Mouse (Mus musculus) embryonic facial prominence, embryonic 10.5 days (tissue): Measurements from ENCODE around the gene Ccdc34. TPM values are rescaled to one million over a fixed set of nuclear protein-coding genes. Genes with fewer than 3 reads are reported as not detected.
A peak's percentile ranks its signal among the peaks of the same experiment; 100 is the strongest.
"Not testable (repeated sequence)": the region's sequence is repeated elsewhere in the genome, so short reads cannot be mapped to it uniquely, and the experiment has no call there.

Experiments
- DNase-seq: peaks from one replicate; pipeline ENCODE4 v3.0.0-alpha.2; 2017; ENCODE audit warnings: low spot score
- H3K27ac ChIP-seq: fragments of 300-500 bp; sonication (generic); replicated peaks from 2 replicates; pipeline ENCODE4 v1.5.1; 2016; ENCODE audit warnings: mild to moderate bottlenecking
- H3K27me3 ChIP-seq: fragments of 300-500 bp; sonication (generic); replicated peaks from 2 replicates; pipeline ENCODE4 v1.6.1; 2016; ENCODE audit warnings: low read depth, mild to moderate bottlenecking; ENCODE audit not compliant: poor library complexity, severe bottlenecking
- H3K36me3 ChIP-seq: fragments of 300-500 bp; sonication (generic); replicated peaks from 2 replicates; pipeline ENCODE4 v1.6.1; 2016; ENCODE audit warnings: mild to moderate bottlenecking, moderate library complexity
- H3K4me1 ChIP-seq: fragments of 300-500 bp; sonication (generic); 2 replicates; pipeline ENCODE4 v1.6.1; 2016
- H3K4me3 ChIP-seq: fragments of 300-500 bp; sonication (generic); 2 replicates; pipeline ENCODE4 v1.5.1; 2016; ENCODE audit warnings: mild to moderate bottlenecking, moderate library complexity
- H3K9me3 ChIP-seq: fragments of 300-500 bp; sonication (generic); 2 replicates; pipeline ENCODE4 v1.6.1; 2016; ENCODE audit warnings: mild to moderate bottlenecking
- WGBS: fragments of 180-500 bp; shearing (Covaris S2); methylation state at CpG from one replicate; pipeline ENCODE4 v1.1.7; 2016; 5-methylcytosine and 5-hydroxymethylcytosine counted together
- polyA plus RNA-seq: library from polyadenylated mRNA; unstranded; fragments of >200 nt; fragmentation: Nextera tagmentation; extraction: Ambion mirVana; gene quantifications from 2 replicates; pipeline ENCODE4 v1.2.1, GENCODE M21; 2016

The Ccdc34 gene
- polyA plus RNA-seq, 1 experiment from 2014 or later, result 63.6 TPM

DNA sequence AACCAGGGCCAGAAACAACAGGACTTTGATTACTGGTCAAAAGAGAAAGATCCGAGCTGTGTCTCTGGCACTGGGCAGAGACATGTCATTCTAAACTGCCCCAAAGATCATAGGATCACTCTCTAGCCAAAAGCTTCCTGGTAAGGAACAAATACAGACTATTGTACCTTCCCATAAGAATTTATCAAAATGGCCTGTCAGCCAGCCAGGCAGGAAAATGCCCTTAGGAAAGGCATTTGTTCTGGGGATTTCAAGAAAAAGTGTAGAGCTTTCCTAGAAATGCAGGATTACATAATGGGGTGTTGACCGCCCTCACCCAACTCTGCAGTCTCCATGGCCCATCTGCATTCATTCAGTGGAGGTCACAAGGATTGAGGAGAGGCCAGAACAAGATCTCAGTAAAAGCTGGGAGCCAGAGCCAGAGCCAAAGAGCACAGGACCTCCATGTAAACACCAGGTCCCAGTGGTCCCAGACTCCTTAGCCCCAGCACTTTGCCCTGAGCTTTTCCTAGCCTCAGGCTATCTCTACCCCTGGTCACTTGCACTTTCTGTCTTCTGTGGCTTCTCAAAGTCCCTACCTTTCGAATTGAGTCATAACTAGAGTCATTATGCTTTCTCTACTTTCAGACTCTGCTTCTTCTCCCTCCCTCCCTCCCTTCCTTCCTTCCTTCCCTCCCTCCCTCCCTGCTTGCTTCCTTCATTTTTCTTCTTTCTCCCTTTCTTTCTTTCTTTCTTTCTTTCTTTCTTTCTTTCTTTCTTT lies 115.9 kb downstream of the Ccdc34 start:
- no peaks in the 10 kb centered on the region for H3K9me3 ChIP-seq
- H3K4me3 ChIP-seq, result no peak overlapping the region
- no peaks in the 10 kb centered on the region for H3K27me3 ChIP-seq
- WGBS, result 66% methylated on average over 3 of the region's 3 CpGs
- no peak overlapping the region for H3K27ac ChIP-seq
- H3K4me1 ChIP-seq, result peaks cover 14% of the 10 kb centered on the region
- H3K36me3 ChIP-seq, result no peaks in the 10 kb centered on the region
- DNase-seq, result no peak

DNA sequence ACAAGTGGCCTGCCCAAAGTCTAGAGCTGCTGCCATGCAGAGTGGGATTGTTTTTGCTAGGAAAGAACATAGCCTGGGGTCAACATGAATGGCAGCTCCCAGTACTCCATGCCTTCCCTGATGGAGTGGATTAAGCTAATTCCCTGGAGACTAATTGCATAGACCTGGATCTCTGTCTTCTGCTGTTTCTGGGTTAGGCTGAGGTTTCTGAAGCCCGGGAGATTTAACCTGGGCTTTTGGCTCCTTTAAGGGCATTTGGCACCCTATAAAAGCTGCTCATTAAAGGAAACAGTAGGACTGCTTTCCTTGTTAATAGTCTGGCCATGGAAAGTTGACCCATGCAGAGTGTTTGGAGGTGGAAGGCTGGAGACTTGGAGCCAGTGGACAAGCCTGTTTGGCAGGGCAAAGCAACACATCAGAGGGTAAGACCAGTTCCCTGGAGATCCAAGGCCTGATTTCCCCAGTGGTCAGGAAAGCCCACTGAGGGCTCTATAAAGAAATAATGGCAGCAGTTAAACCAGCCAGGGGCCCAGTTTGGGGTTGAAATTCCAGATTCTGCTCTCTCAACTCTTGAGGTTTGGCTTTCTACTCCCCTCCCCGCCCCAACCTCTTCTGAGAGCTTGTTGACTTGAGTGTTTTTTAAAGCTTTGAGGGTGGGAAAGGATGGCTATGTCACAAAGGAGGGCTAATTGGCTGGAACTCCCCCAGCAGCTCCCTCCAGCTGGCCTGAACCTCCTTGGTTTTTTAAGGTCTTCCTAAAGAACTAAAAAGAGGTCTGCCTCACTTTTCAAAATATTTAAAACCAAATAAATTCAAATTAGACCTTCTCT lies 117.4 kb downstream of the Ccdc34 start:
- H3K9me3 ChIP-seq, result no peaks in the 10 kb centered on the region
- no peaks in the 10 kb centered on the region for H3K36me3 ChIP-seq
- no peak overlapping the region for H3K4me3 ChIP-seq
- 50% methylated on average over 2 of the region's 2 CpGs for WGBS
- no peak overlapping the region for H3K27ac ChIP-seq
- H3K27me3 ChIP-seq, result no peaks in the 10 kb centered on the region
- H3K4me1 ChIP-seq, result peaks cover 14% of the 10 kb centered on the region
- no peak for DNase-seq

DNA sequence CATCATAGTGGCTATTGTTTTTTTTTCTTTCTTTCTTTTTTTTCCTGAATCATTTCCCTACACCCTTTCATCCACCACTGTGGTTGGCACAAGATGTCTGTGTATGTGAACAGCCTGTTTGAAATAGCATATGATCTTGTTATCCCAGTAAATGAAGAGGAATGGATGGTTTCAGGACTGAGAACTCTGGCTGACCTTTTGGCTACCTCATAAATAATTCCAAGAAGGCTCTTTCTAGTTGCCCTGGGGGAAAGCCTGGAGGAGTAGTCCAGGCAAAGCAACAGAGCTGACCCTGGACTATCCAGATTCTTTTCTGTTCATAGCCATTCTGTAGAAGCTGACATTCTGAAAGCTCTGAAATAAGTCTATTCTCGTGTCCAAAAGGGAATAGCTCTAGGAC lies 119.7 kb downstream of the Ccdc34 start:
- H3K4me1 ChIP-seq, result peaks cover 10% of the 10 kb centered on the region; the same call in 1 of the 2 replicates
- no peaks in the 10 kb centered on the region for H3K9me3 ChIP-seq
- 84% methylated on average over 1 of the region's 1 CpGs for WGBS
- H3K27me3 ChIP-seq, result no peaks in the 10 kb centered on the region
- DNase-seq, result no peak
- no peak overlapping the region for H3K4me3 ChIP-seq
- H3K27ac ChIP-seq, result no peak overlapping the region
- no peaks in the 10 kb centered on the region for H3K36me3 ChIP-seq

DNA sequence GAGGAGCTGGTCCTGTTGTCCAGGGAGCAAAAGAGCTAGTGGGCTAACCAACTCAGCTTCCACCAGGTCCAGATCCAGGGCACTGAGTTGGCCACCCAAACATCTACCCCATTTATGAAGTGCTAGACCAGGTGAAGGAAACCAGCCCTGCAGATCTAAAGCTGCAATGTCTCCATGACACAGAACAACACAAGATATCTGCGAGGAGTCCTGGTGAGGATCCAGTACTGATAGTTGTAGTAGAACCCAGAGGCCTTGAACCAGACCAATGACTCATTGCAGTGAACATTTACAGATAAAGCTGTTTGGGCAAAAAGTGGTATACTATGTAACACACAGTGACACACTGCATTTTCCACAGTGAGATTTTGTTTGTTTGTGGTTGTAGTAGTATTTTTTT lies 120.5 kb downstream of the Ccdc34 start:
- Histone ChIP-seq H3K27me3 (no peaks in the 10 kb centered on the region), H3K4me1 (peaks cover 10% of the 10 kb centered on the region; the same call in 1 of the 2 replicates), H3K27ac (no peak overlapping the region), H3K4me3 (no peak overlapping the region), H3K9me3 (no peaks in the 10 kb centered on the region), H3K36me3 (no peaks in the 10 kb centered on the region)
- DNase-seq, result no peak
- 97% methylated on average over 1 of the region's 1 CpGs for WGBS

DNA sequence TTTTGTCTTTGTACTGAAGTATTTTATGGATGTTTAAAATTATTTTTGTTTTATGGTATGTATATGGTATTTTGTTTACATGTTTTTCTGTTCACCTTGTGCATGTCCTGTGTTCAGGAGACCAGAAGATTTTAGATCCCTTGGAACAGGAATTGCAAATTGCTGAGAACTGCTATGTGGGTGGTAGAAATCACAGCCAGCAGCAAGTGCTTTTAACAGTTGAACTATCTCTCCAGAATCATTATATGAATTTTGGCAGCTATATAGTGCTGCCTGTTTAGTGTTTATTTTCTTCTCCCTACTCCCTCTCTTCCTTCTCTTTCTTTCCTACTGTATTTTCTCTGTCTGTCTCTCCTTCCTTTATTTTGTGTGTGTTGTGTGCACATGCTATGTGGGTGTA lies 130.4 kb downstream of the Ccdc34 start:
- DNase-seq, H3K9me3 ChIP-seq, H3K36me3 ChIP-seq, H3K4me3 ChIP-seq, H3K27ac ChIP-seq, H3K4me1 ChIP-seq, H3K27me3 ChIP-seq: not testable (repeated sequence)

DNA sequence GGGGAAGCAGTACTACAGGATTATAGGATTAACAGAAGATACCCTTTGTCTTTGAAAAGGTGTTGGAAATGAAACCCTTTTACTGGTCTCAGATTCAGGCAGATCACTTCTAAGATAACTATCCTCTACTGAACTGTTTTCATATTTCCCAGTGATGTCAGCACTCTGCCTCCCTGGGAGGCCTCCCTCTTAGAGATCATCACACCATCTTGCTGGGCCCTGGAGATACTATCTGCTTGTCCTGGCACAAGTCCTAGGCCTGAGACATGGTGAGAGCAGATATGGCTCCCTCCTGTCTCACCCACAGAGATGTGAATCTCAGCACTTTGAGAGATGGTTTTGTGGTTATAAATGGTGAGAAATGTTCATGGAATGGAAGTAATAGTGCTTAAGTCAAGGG lies 131.6 kb downstream of the Ccdc34 start:
- H3K9me3 ChIP-seq, result no peaks in the 10 kb centered on the region
- H3K27ac ChIP-seq, result no peak overlapping the region
- H3K4me1 ChIP-seq, result no peaks in the 10 kb centered on the region
- H3K4me3 ChIP-seq, result no peak overlapping the region
- no peak for DNase-seq
- H3K27me3 ChIP-seq, result no peaks in the 10 kb centered on the region
- H3K36me3 ChIP-seq, result no peaks in the 10 kb centered on the region

DNA sequence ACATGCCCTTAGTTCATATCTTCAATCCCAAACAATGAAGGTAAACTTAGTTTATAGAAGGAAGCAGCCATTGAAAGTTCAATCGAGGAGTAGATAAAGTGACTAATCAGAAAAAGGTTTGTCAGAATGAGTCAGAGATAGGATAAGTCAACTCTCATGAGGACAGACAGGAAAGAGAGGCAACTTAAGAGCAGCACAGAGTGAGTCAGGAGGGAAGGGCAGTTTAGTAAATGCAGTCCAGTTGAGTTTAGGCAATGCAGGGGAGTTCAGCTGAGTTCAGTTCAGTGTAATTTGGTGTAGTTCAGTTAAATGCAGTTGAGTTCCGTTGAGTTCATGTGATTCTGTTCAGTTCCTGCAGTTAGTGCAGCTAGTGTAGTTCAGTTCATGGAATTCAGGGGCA lies 138.7 kb downstream of the Ccdc34 start:
- WGBS, result 90% methylated on average over 2 of the region's 2 CpGs
- Histone ChIP-seq H3K27ac (no peak overlapping the region), H3K4me1 (no peaks in the 10 kb centered on the region), H3K36me3 (no peaks in the 10 kb centered on the region), H3K9me3 (no peaks in the 10 kb centered on the region; the same call in 1 of the 2 replicates), H3K27me3 (no peaks in the 10 kb centered on the region), H3K4me3 (no peak overlapping the region)
- no peak for DNase-seq

DNA sequence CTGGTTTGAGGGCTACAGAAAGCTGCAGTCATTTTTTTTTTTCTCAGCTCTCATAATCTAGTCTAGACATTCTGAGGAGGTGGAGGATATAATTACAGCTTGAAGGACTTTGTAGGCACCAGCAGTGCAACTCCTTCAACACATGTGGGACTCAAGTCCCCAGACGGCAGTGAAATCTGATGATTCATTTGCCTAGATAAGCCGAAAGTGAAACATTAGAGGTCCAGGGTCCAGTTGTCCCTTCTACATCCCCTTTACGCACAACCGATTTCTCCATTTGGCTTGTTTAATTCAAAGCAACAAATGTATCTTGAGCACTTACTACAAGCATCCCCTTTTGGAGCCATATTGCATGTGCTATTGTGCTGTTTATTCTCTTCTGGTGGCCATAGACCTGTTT lies 147.4 kb downstream of the Ccdc34 start:
- WGBS, result 85% methylated on average over 4 of the region's 4 CpGs
- Histone ChIP-seq H3K4me3 (no peak overlapping the region), H3K9me3 (no peaks in the 10 kb centered on the region), H3K27me3 (no peaks in the 10 kb centered on the region), H3K27ac (no peak overlapping the region), H3K4me1 (no peaks in the 10 kb centered on the region), H3K36me3 (no peaks in the 10 kb centered on the region)
- DNase-seq, result no peak

DNA sequence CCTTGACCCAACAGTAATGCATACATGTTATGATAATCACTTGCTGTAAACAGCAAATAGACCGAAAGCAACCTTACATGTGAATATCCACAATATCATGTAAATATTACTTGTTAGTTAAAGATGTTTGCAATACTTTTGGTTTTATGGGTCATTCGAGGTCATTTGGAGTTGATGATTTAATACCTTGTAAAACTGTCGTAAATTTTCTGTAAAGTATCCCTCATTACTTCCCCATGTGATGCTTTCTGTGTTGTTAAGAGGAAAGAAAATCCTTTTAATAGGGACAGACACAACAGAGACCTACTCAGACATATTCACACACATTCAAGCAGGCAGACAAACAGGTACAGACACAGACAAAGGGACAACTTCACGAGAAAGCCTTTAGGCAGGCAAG lies 150.1 kb downstream of the Ccdc34 start:
- DNase-seq, result no peak
- H3K9me3 ChIP-seq, result no peaks in the 10 kb centered on the region
- H3K27ac ChIP-seq, result no peak overlapping the region
- WGBS, result 82% methylated on average over 4 of the region's 4 CpGs
- H3K4me3 ChIP-seq, result no peak overlapping the region
- H3K36me3 ChIP-seq, result no peaks in the 10 kb centered on the region
- no peaks in the 10 kb centered on the region for H3K4me1 ChIP-seq
- H3K27me3 ChIP-seq, result no peaks in the 10 kb centered on the region

DNA sequence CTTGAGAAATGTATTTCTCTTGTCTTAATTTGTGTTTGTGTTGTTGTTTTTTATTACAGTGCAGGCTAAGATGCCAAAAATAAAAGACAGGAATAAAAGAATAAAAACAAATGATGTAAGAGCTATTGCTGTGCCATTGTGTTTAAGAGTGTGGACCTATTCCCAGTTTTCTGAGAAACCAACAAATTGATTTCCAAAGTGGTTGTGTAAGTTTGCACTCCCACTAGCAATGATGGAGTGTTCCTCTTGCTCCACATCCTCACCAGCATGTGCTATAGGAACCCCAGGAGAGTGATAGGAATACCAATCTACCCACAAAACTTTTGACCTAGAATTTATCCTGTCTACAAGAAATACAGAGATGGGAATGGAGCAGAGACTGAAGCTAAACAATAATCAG lies 150.7 kb downstream of the Ccdc34 start:
- H3K4me1 ChIP-seq, result 0 out of 2 replicates have a peak, but pooled peaks cover 2% of the 10 kb centered on the region
- no peak overlapping the region for H3K4me3 ChIP-seq
- H3K27ac ChIP-seq, result no peak overlapping the region
- no peaks in the 10 kb centered on the region for H3K9me3 ChIP-seq
- no peaks in the 10 kb centered on the region for H3K36me3 ChIP-seq
- no peak for DNase-seq
- no peaks in the 10 kb centered on the region for H3K27me3 ChIP-seq

DNA sequence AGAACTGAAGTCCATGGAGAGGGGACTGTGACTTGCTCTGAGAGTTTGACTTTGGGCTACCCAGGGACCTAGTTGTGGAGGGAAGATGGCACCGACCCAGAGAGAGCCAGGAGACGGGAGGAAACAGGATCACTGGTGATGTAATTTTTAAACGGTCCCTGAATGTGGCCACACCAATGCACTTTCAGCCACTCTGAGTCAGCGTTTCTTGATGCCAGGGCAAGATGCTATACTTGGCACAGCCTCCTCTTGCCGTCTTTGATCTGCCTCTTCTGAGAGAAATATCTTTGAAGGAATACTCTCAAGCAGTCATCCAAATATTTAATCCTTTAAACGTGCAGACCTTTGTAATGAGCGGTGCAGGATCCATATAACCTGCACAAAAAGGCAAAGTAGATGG lies 154.8 kb downstream of the Ccdc34 start:
- no peak overlapping the region for H3K4me3 ChIP-seq
- no peak overlapping the region for H3K27ac ChIP-seq
- no peaks in the 10 kb centered on the region for H3K36me3 ChIP-seq
- no peaks in the 10 kb centered on the region for H3K27me3 ChIP-seq
- 83% methylated on average over 7 of the region's 7 CpGs for WGBS
- no peak for DNase-seq
- H3K4me1 ChIP-seq, result peaks cover 20% of the 10 kb centered on the region
- no peaks in the 10 kb centered on the region for H3K9me3 ChIP-seq

DNA sequence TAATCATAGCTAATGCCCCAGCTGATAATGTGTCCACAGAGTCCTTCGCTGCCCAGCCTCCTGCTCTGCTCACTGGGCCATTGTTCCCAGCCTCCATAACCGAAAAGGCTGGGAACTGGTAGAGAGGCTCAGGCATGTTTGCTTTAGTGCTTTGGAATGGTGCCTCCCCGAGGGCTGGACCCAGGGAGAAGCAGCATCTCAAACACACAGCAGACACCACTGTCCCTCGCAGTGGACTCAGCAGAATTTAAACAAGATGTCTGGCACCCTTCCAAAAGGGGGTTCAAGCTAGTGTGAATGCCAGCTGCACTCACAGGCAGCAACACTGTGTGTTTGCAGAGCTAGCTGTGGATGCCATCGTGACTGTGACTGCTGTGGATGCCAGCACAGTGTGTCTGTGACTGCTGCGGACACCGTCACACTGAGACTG lies 156.2 kb downstream of the Ccdc34 start:
- Histone ChIP-seq H3K36me3 (no peaks in the 10 kb centered on the region), H3K27me3 (0 out of 2 replicates have a peak, but pooled peaks cover 3% of the 10 kb centered on the region), H3K9me3 (no peaks in the 10 kb centered on the region), H3K4me3 (no peak overlapping the region), H3K4me1 (peaks cover 25% of the 10 kb centered on the region), H3K27ac (peak overlapping the region; percentile 36)
- 59% methylated on average over 7 of the region's 7 CpGs for WGBS
- DNase-seq, result no peak
